Mouse (Mus musculus) hindbrain, embryonic 12.5 days (tissue): Measurements from ENCODE around the gene Ascl1. TPM values are rescaled to one million over a fixed set of nuclear protein-coding genes. Genes with fewer than 3 reads are reported as not detected.

Experiments used
- ATAC-seq: fragments of 200-750 bp; cut with Nextera tagmentation; 2 replicates; pipeline ENCODE4 v1.8.0; 2017; ENCODE audit warnings: moderate TSS enrichment; ENCODE audit not compliant: low FRiP score
- H3K27ac ChIP-seq: fragments of 300-500 bp; sonication (generic); 2 replicates; pipeline ENCODE4 v1.5.1; 2016; ENCODE audit warnings: mild to moderate bottlenecking
- H3K27me3 ChIP-seq: fragments of 300-500 bp; sonication (generic); 2 replicates; pipeline ENCODE4 v1.6.1; 2016; ENCODE audit warnings: mild to moderate bottlenecking
- H3K36me3 ChIP-seq: fragments of 300-500 bp; sonication (generic); 2 replicates; pipeline ENCODE4 v1.6.1; 2016; ENCODE audit warnings: mild to moderate bottlenecking
- H3K4me1 ChIP-seq: fragments of 300-500 bp; sonication (generic); 2 replicates; pipeline ENCODE4 v1.6.1; 2016
- H3K4me2 ChIP-seq: fragments of 300-500 bp; sonication (generic); replicated peaks from 2 replicates; pipeline ENCODE4 v1.6.1; 2016; ENCODE audit warnings: mild to moderate bottlenecking
- H3K4me3 ChIP-seq: fragments of 300-500 bp; sonication (generic); 2 replicates; pipeline ENCODE4 v1.5.1; 2016; ENCODE audit warnings: mild to moderate bottlenecking
- H3K9ac ChIP-seq: fragments of 300-500 bp; sonication (generic); 2 replicates; pipeline ENCODE4 v1.6.1; 2016; ENCODE audit warnings: mild to moderate bottlenecking, moderate library complexity
- H3K9me3 ChIP-seq: fragments of 300-500 bp; sonication (generic); replicated peaks from 2 replicates; pipeline ENCODE4 v1.6.1; 2016; ENCODE audit warnings: mild to moderate bottlenecking
- WGBS: fragments of 180-500 bp; shearing (Covaris S2); methylation state at CpG from one replicate; pipeline ENCODE4 v1.1.7; 2016; 5-methylcytosine and 5-hydroxymethylcytosine counted together
- polyA plus RNA-seq: library from polyadenylated mRNA; unstranded; fragments of >200 nt; fragmentation: Nextera tagmentation; extraction: Ambion mirVana; gene quantifications from 2 replicates; pipeline ENCODE4 v1.2.1, GENCODE M21; 2016

The Ascl1 gene
- polyA plus RNA-seq = 46.1 and 49.1 TPM in 2 replicates

- peak within 1 kb of the TSS; percentile 70 for H3K4me3 ChIP-seq
- under 1% methylated on average over 29 of the region's 34 CpGs for WGBS
- H3K27me3 ChIP-seq = peaks cover 49% of the 10 kb centered on the region
- no peaks in the 10 kb centered on the region for H3K9me3 ChIP-seq
- peak within 1 kb of the TSS; percentile 86 for H3K9ac ChIP-seq
- H3K27ac ChIP-seq = peak within 1 kb of the TSS; percentile 95
- H3K4me1 ChIP-seq = peaks cover 46% of the 10 kb centered on the region
- peak; percentile 60 for ATAC-seq
- H3K36me3 ChIP-seq = no peaks in the 10 kb centered on the region
- peak within 1 kb of the TSS; percentile 73 for H3K4me2 ChIP-seq
These were observed at the start of gene Ascl1 for GRCm38 (mm10) chr10:87493576-87493975. TSS of gene Ascl1 (minus strand) at chr10:87493660.

- no peak overlapping the region for H3K4me3 ChIP-seq
- H3K4me2 ChIP-seq = no peak overlapping the region
- H3K9me3 ChIP-seq = no peaks in the 10 kb centered on the region
- no peaks in the 10 kb centered on the region for H3K27me3 ChIP-seq
- H3K4me1 ChIP-seq = no peaks in the 10 kb centered on the region
- no peak overlapping the region for H3K27ac ChIP-seq
- 91% methylated on average over 1 of the region's 1 CpGs for WGBS
- no peak overlapping the region for H3K9ac ChIP-seq
- H3K36me3 ChIP-seq = no peaks in the 10 kb centered on the region
- no peak for ATAC-seq
These were observed 40.7 kb upstream of the Ascl1 start for GRCm38 (mm10) chr10:87534172-87534571.

- WGBS = 89% methylated on average over 5 of the region's 5 CpGs
- H3K36me3 ChIP-seq = no peaks in the 10 kb centered on the region
These were observed 28.2 kb upstream of the Ascl1 start, which contains the start of gene Pah for GRCm38 (mm10) chr10:87521646-87522045. TSS of gene Pah (plus strand) at chr10:87521795.

GRCm38 (mm10) chr10:87520401-87521116 lies 27.1 kb upstream of the Ascl1 start:
- Histone ChIP-seq H3K27me3 (no peaks in the 10 kb centered on the region), H3K4me3 (no peak overlapping the region), H3K4me1 (no peaks in the 10 kb centered on the region), H3K36me3 (no peaks in the 10 kb centered on the region), H3K4me2 (no peak overlapping the region), H3K9me3 (no peaks in the 10 kb centered on the region), H3K9ac (no peak overlapping the region), H3K27ac (no peak overlapping the region)
- 78% methylated on average over 4 of the region's 4 CpGs for WGBS
- ATAC-seq = no peak

More at GRCm38 (mm10) chr10:87521646-87522045, 28.2 kb upstream of the Ascl1 start, which contains the start of gene Pah:
- Histone ChIP-seq H3K9ac (no peak within 1 kb of the TSS), H3K4me1 (no peaks in the 10 kb centered on the region), H3K27me3 (no peaks in the 10 kb centered on the region), H3K4me2 (no peak within 1 kb of the TSS), H3K27ac (no peak within 1 kb of the TSS), H3K9me3 (no peaks in the 10 kb centered on the region), H3K4me3 (no peak within 1 kb of the TSS)
- no peak for ATAC-seq

GRCm38 (mm10) chr10:87518585-87518984 lies 25.1 kb upstream of the Ascl1 start:
- WGBS = 93% methylated on average over 2 of the region's 2 CpGs
- no peak overlapping the region for H3K4me2 ChIP-seq
- no peak overlapping the region for H3K27ac ChIP-seq

GRCm38 (mm10) chr10:87513052-87513451 lies 19.6 kb upstream of the Ascl1 start:
- no peak overlapping the region for H3K4me3 ChIP-seq
- H3K27me3 ChIP-seq = no peaks in the 10 kb centered on the region
- H3K36me3 ChIP-seq = no peaks in the 10 kb centered on the region
- no peak overlapping the region for H3K27ac ChIP-seq
- H3K4me2 ChIP-seq = no peak overlapping the region
- H3K9ac ChIP-seq = no peak overlapping the region
- ATAC-seq = 0 out of 2 replicates have a peak, but pooled peaks have one; percentile 46
- no peaks in the 10 kb centered on the region for H3K9me3 ChIP-seq
- H3K4me1 ChIP-seq = no peaks in the 10 kb centered on the region

More at GRCm38 (mm10) chr10:87518585-87518984, 25.1 kb upstream of the Ascl1 start:
- no peaks in the 10 kb centered on the region for H3K36me3 ChIP-seq
- H3K9me3 ChIP-seq = no peaks in the 10 kb centered on the region
- ATAC-seq = no peak
- H3K4me1 ChIP-seq = no peaks in the 10 kb centered on the region
- no peak overlapping the region for H3K4me3 ChIP-seq
- H3K27me3 ChIP-seq = no peaks in the 10 kb centered on the region
- H3K9ac ChIP-seq = no peak overlapping the region

- ATAC-seq = no peak
- Histone ChIP-seq H3K27me3 (peaks cover 10% of the 10 kb centered on the region), H3K27ac (no peak overlapping the region), H3K9ac (no peak overlapping the region), H3K4me2 (no peak overlapping the region), H3K36me3 (no peaks in the 10 kb centered on the region), H3K4me3 (no peak overlapping the region), H3K4me1 (no peaks in the 10 kb centered on the region), H3K9me3 (no peaks in the 10 kb centered on the region)
- WGBS = 91% methylated on average over 4 of the region's 4 CpGs
These were observed 15.1 kb upstream of the Ascl1 start for GRCm38 (mm10) chr10:87508581-87508980.

- H3K36me3 ChIP-seq = no peaks in the 10 kb centered on the region
- H3K9ac ChIP-seq = no peak overlapping the region
- 2% methylated on average over 10 of the region's 10 CpGs for WGBS
- peaks cover 43% of the 10 kb centered on the region for H3K27me3 ChIP-seq
- peak overlapping the region; percentile 24; the same call in 1 of the 2 replicates for H3K4me2 ChIP-seq
- peak; percentile 29; the same call in 1 of the 2 replicates for ATAC-seq
- no peak overlapping the region for H3K4me3 ChIP-seq
- no peak overlapping the region for H3K27ac ChIP-seq
- no peaks in the 10 kb centered on the region for H3K9me3 ChIP-seq
- peaks cover 16% of the 10 kb centered on the region for H3K4me1 ChIP-seq
These were observed 10.5 kb upstream of the Ascl1 start for GRCm38 (mm10) chr10:87503946-87504345.

- 12% methylated on average over 5 of the region's 5 CpGs for WGBS
- peaks cover 55% of the 10 kb centered on the region for H3K27me3 ChIP-seq
- no peaks in the 10 kb centered on the region for H3K36me3 ChIP-seq
- H3K4me1 ChIP-seq = peaks cover 16% of the 10 kb centered on the region
- H3K4me3 ChIP-seq = no peak overlapping the region
- no peak overlapping the region for H3K27ac ChIP-seq
- peak overlapping the region; percentile 50; the same call in 1 of the 2 replicates for H3K4me2 ChIP-seq
- peak; percentile 42; the same call in 1 of the 2 replicates for ATAC-seq
- H3K9me3 ChIP-seq = no peaks in the 10 kb centered on the region
- H3K9ac ChIP-seq = no peak overlapping the region
These were observed 8.8 kb upstream of the Ascl1 start for GRCm38 (mm10) chr10:87502283-87502682.

- Histone ChIP-seq H3K36me3 (no peaks in the 10 kb centered on the region), H3K9me3 (no peaks in the 10 kb centered on the region), H3K4me2 (peak overlapping the region; percentile 50), H3K4me1 (peaks cover 16% of the 10 kb centered on the region), H3K4me3 (peak overlapping the region; percentile 15), H3K27ac (no peak overlapping the region), H3K9ac (peak overlapping the region; percentile 36), H3K27me3 (peaks cover 62% of the 10 kb centered on the region)
- peak; percentile 64 for ATAC-seq
- WGBS = 4% methylated on average over 7 of the region's 7 CpGs
These were observed 8.2 kb upstream of the Ascl1 start for GRCm38 (mm10) chr10:87501659-87502042.

- H3K4me2 ChIP-seq = peak overlapping the region; percentile 50
- H3K4me1 ChIP-seq = peaks cover 16% of the 10 kb centered on the region
- H3K9me3 ChIP-seq = no peaks in the 10 kb centered on the region
- peak overlapping the region; percentile 36; the same call in 1 of the 2 replicates for H3K9ac ChIP-seq
- ATAC-seq = peak; percentile 63
- H3K27ac ChIP-seq = no peak overlapping the region
- WGBS = 10% methylated on average over 20 of the region's 20 CpGs
- peaks cover 64% of the 10 kb centered on the region for H3K27me3 ChIP-seq
- no peaks in the 10 kb centered on the region for H3K36me3 ChIP-seq
- H3K4me3 ChIP-seq = peak overlapping the region; percentile 15
These were observed 7.6 kb upstream of the Ascl1 start for GRCm38 (mm10) chr10:87500926-87501658.

- no peaks in the 10 kb centered on the region for H3K9me3 ChIP-seq
- H3K4me1 ChIP-seq = peaks cover 29% of the 10 kb centered on the region
- WGBS = 98% methylated on average over 2 of the region's 2 CpGs
- no peak for ATAC-seq
- no peak overlapping the region for H3K27ac ChIP-seq
- H3K4me2 ChIP-seq = no peak overlapping the region
- H3K9ac ChIP-seq = no peak overlapping the region
- peaks cover 65% of the 10 kb centered on the region for H3K27me3 ChIP-seq
- H3K4me3 ChIP-seq = no peak overlapping the region
- no peaks in the 10 kb centered on the region for H3K36me3 ChIP-seq
These were observed 3.6 kb upstream of the Ascl1 start for GRCm38 (mm10) chr10:87497056-87497455.
